Mouse (Mus musculus) C2C12 (cell line): Measurements from ENCODE around the gene Msto1. TPM values are rescaled to one million over a fixed set of nuclear protein-coding genes. Genes with fewer than 3 reads are reported as not detected.

ENCODE experiments used
- H3K27me3 ChIP-seq: one replicate; pipeline ENCODE4 v1.6.1; 2011; ENCODE audit not compliant: control insufficient read depth, insufficient read depth, insufficient read length
- H3K36me3 ChIP-seq: one replicate; pipeline ENCODE4 v1.6.1; 2011; ENCODE audit not compliant: control insufficient read depth, insufficient read depth
- H3K4me3 ChIP-seq: one replicate; pipeline ENCODE4 v1.5.1; 2011; ENCODE audit warnings: mild to moderate bottlenecking, control low read depth; ENCODE audit not compliant: poor library complexity, insufficient read depth, severe bottlenecking
- H3K79me2 ChIP-seq: one replicate; pipeline ENCODE4 v1.6.1; 2011; ENCODE audit not compliant: control insufficient read depth, insufficient read depth
- H3K79me3 ChIP-seq: one replicate; pipeline ENCODE4 v1.6.1; 2011; ENCODE audit warnings: low read depth, control low read depth
- H3ac ChIP-seq: one replicate; pipeline ENCODE3; 2011; ENCODE audit warnings: low read depth; ENCODE audit not compliant: control insufficient read depth, insufficient read length
- CEBPB ChIP-seq: IDR thresholded peaks from one replicate; pipeline ENCODE4 v1.6.1; 2011; ENCODE audit warnings: low read depth, mild to moderate bottlenecking, control low read depth, moderate library complexity
- CTCF ChIP-seq: IDR thresholded peaks from one replicate; pipeline ENCODE4 v1.5.1; 2011; ENCODE audit not compliant: control insufficient read depth, insufficient read depth, insufficient read length
- FOSL1 ChIP-seq: IDR thresholded peaks from one replicate; pipeline ENCODE4 v1.8.0; 2011; ENCODE audit warnings: mild to moderate bottlenecking, low read length; ENCODE audit not compliant: poor library complexity, insufficient read depth, severe bottlenecking
- MAX ChIP-seq: IDR thresholded peaks from one replicate; pipeline ENCODE4 v1.6.1; 2011; ENCODE audit warnings: mild to moderate bottlenecking, control low read depth
- MYOD1 ChIP-seq: IDR thresholded peaks from one replicate; pipeline ENCODE4 v1.6.1; 2011; ENCODE audit warnings: low read depth; ENCODE audit not compliant: control insufficient read depth, insufficient read length
- MYOG ChIP-seq: IDR thresholded peaks from one replicate; pipeline ENCODE4 v1.6.1; 2011; ENCODE audit not compliant: control insufficient read depth, insufficient read length; ENCODE audit errors: extremely low read depth
- USF1 ChIP-seq: IDR thresholded peaks from one replicate; pipeline ENCODE4 v1.6.1; 2011; ENCODE audit warnings: low read depth, mild to moderate bottlenecking, control low read depth, moderate library complexity
- polyA plus RNA-seq: library from polyadenylated mRNA; unstranded; fragments of >200 nt; fragmentation: generic; extraction: Trizol; gene quantifications from one replicate; pipeline ENCODE4 v1.2.1, GENCODE M21; 2012; ENCODE audit warnings: missing spikeins

The Msto1 gene
- polyA plus RNA-seq, 1 experiment: 52.0 TPM

DNA sequence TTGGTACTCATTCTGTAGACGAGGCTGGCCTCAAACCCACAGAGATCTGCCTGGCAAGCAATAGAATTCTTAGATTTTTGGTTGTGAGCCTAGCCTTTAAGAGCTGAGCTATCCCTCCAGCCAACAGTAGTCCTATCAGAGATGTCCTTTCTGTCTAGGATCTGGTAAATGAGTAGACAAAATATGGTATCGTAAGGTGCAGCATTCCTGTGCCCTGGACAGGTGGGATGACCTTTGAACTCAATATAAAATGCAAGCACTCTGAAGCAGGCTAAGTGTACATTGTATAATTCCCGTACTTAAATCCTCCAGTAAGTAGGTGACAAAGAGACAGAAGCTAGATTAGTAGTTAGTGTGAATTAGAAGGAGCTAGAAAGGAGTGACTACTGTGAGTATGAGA lies 51.7 kb downstream of the Msto1 start:
- Histone ChIP-seq H3ac (no peak overlapping the region), H3K79me3 (no peaks in the 10 kb centered on the region), H3K79me2 (no peaks in the 10 kb centered on the region), H3K27me3 (no peaks in the 10 kb centered on the region), H3K4me3 (no peak overlapping the region), H3K36me3 (peaks cover 65% of the 10 kb centered on the region)
- no peak for TF ChIP-seq CEBPB
- no peak for TF ChIP-seq FOSL1
- no peak for TF ChIP-seq USF1
- no peak for TF ChIP-seq MYOG
- TF ChIP-seq MYOD1: no peak

DNA sequence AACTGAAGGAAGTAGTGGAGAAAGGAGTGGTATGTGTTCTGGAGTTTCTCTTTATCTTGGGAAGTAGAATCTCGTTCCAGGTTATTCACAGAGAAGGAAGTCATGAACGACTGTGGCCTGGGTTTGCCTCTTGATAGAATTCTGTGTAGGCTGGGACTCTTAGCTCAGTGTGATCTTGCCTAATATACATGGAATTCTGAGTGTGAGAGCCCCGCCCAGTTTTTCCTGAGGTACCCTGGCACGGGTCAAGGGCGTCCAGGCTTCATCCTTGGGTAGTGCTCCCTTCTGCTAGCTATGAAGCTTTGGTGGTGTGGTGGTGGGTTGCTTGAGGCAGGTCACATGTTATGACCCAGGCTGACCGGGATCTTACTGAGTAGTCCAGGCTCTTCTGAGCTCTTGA lies 58.0 kb downstream of the Msto1 start:
- peaks cover 4% of the 10 kb centered on the region for H3K79me2 ChIP-seq
- H3K79me3 ChIP-seq: no peaks in the 10 kb centered on the region
- no peak overlapping the region for H3ac ChIP-seq
- no peak for TF ChIP-seq FOSL1
- TF ChIP-seq USF1: no peak
- TF ChIP-seq MAX: no peak
- TF ChIP-seq MYOG: no peak
- TF ChIP-seq CTCF: no peak
- no peak for TF ChIP-seq CEBPB
- TF ChIP-seq MYOD1: no peak
- no peaks in the 10 kb centered on the region for H3K27me3 ChIP-seq
- peaks cover 59% of the 10 kb centered on the region for H3K36me3 ChIP-seq
- no peak overlapping the region for H3K4me3 ChIP-seq

Other genes with a start within 250 kb of the Msto1 start
- 14.4 TPM for gene Khdc4, start 228.2 kb downstream of the Msto1 start, polyA plus RNA-seq
- gene Rit1, start 197.2 kb downstream of the Msto1 start, polyA plus RNA-seq: 42.5 TPM
- 6.1 TPM for gene Syt11, start 138.8 kb downstream of the Msto1 start, polyA plus RNA-seq
- 14.7 TPM for gene Gon4l, start 78.8 kb downstream of the Msto1 start, polyA plus RNA-seq
- 5.4 TPM for gene Ash1l, start 36.6 kb upstream of the Msto1 start, polyA plus RNA-seq
- 123 TPM for gene Dap3, start 37.2 kb upstream of the Msto1 start, polyA plus RNA-seq
- gene Rusc1, start 179.3 kb upstream of the Msto1 start, polyA plus RNA-seq: 25.0 TPM
- 0.02 TPM for gene Gm43738, start 187.1 kb upstream of the Msto1 start, polyA plus RNA-seq
- 384 TPM for gene Fdps, start 188.0 kb upstream of the Msto1 start, polyA plus RNA-seq
- not detected for gene Pklr, start 222.1 kb upstream of the Msto1 start, polyA plus RNA-seq
- gene Hcn3, start 246.2 kb upstream of the Msto1 start, polyA plus RNA-seq: 0.15 TPM